Mouse (Mus musculus) small intestine, adult 2 months (tissue): ENCODE data around the gene Syne3. TPM values are rescaled to one million over a fixed set of nuclear protein-coding genes. Genes with fewer than 3 reads are reported as not detected.

ENCODE experiments used
- H3K27ac ChIP-seq: fragments of 200-500 bp; 2 replicates; pipeline ENCODE4 v1.5.1; 2012; ENCODE audit warnings: low read depth, low read length, control low read depth, inconsistent platforms; ENCODE audit not compliant: insufficient read depth
- H3K27me3 ChIP-seq: fragments of 200-500 bp; 2 replicates; pipeline ENCODE4 v1.6.1; 2012; ENCODE audit warnings: mild to moderate bottlenecking, moderate library complexity, low read length, inconsistent platforms; ENCODE audit not compliant: control insufficient read depth, insufficient read depth
- H3K36me3 ChIP-seq: fragments of 200-500 bp; 2 replicates; pipeline ENCODE4 v1.6.1; 2012; ENCODE audit warnings: mild to moderate bottlenecking, low read length, control low read depth, inconsistent platforms; ENCODE audit not compliant: control insufficient read depth, insufficient read depth
- H3K4me1 ChIP-seq: fragments of 200-500 bp; 2 replicates; pipeline ENCODE4 v1.6.1; 2012; ENCODE audit warnings: low read length, inconsistent platforms, mixed read lengths; ENCODE audit not compliant: control insufficient read depth, insufficient read depth, insufficient read length
- H3K4me3 ChIP-seq: fragments of 200-500 bp; 2 replicates; pipeline ENCODE4 v1.5.1; 2012; ENCODE audit warnings: low read depth, mild to moderate bottlenecking, control low read depth, inconsistent platforms, low read length, moderate library complexity
- CTCF ChIP-seq: fragments of 200-500 bp; IDR thresholded peaks from 2 replicates; pipeline ENCODE4 v1.5.1; 2012; ENCODE audit warnings: low read depth, mild to moderate bottlenecking, control low read depth, inconsistent platforms, low read length, moderate library complexity, mixed read lengths; ENCODE audit not compliant: insufficient replicate concordance, insufficient read length; ENCODE audit errors: extremely low read depth
- POLR2A ChIP-seq: fragments of 200-500 bp; IDR thresholded peaks from 2 replicates; pipeline ENCODE4 v1.6.1; 2012; ENCODE audit warnings: low read depth, mild to moderate bottlenecking, control low read depth, inconsistent platforms, low read length, moderate library complexity
- WGBS: fragments of 180-500 bp; shearing (Covaris S2); methylation state at CpG from one replicate; pipeline ENCODE4 v1.1.7; 2018; 5-methylcytosine and 5-hydroxymethylcytosine counted together
- polyA plus RNA-seq: library from polyadenylated mRNA; depleted of rRNA; stranded (reverse); fragments of >200 nt; gene quantifications from 2 replicates; pipeline ENCODE4 v1.2.3, GENCODE M21; 2012

Gene Syne3
- polyA plus RNA-seq, 1 experiment, result 1.3 TPM

DNA sequence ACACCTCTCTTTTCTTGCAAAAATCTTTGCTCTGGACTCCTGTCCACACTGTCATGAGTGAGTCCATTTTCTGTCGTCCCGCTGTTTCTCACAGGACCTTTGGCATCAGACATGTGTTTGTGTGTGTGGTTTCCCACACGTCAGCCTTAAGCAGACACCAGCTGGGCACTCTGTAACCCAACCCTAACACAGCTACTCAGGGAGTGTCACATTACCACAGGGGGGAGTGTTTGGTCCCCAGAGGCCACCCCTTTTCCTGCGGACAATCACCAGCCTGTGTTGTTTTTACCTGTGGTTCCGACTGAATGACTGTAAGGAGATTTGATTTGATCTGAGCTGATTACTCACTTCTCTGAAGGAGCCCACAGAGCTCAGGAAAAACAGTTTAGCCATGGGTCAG is 105.5 kb downstream of the Syne3 start:
- no peak overlapping the region for H3K4me3 ChIP-seq
- H3K4me1 ChIP-seq, result no peaks in the 10 kb centered on the region
- WGBS, result 31% methylated on average over 5 of the region's 5 CpGs
- H3K27me3 ChIP-seq, result 0 out of 2 replicates have a peak, but pooled peaks cover 2% of the 10 kb centered on the region
- no peak overlapping the region for H3K27ac ChIP-seq
- TF ChIP-seq CTCF, result no peak
- TF ChIP-seq POLR2A, result no peak
- no peaks in the 10 kb centered on the region for H3K36me3 ChIP-seq

GRCm38 (mm10) chr12:104902392-104903053 is 107.1 kb downstream of the Syne3 start:
- 0 out of 2 replicates have a peak, but pooled peaks cover 2% of the 10 kb centered on the region for H3K27me3 ChIP-seq
- TF ChIP-seq POLR2A, result no peak
- no peak for TF ChIP-seq CTCF
- H3K27ac ChIP-seq, result no peak overlapping the region
- H3K4me3 ChIP-seq, result no peak overlapping the region
- H3K36me3 ChIP-seq, result no peaks in the 10 kb centered on the region
- H3K4me1 ChIP-seq, result peaks cover 4% of the 10 kb centered on the region; the same call in 1 of the 2 replicates
- 78% methylated on average over 13 of the region's 13 CpGs for WGBS

- no peak for TF ChIP-seq POLR2A
- Histone ChIP-seq H3K27me3 (0 out of 2 replicates have a peak, but pooled peaks cover 2% of the 10 kb centered on the region), H3K4me1 (peaks cover 4% of the 10 kb centered on the region; the same call in 1 of the 2 replicates), H3K4me3 (no peak overlapping the region), H3K36me3 (no peaks in the 10 kb centered on the region), H3K27ac (no peak overlapping the region)
- 76% methylated on average over 8 of the region's 8 CpGs for WGBS
Measured at GRCm38 (mm10) chr12:104901320-104901719, 108.3 kb downstream of the Syne3 start.

GRCm38 (mm10) chr12:104899835-104900234 is 109.8 kb downstream of the Syne3 start:
- TF ChIP-seq POLR2A (no peak), CTCF (no peak)
- H3K27me3 ChIP-seq, result 0 out of 2 replicates have a peak, but pooled peaks cover 2% of the 10 kb centered on the region
- H3K4me3 ChIP-seq, result no peak overlapping the region
- peaks cover 4% of the 10 kb centered on the region; the same call in 1 of the 2 replicates for H3K4me1 ChIP-seq
- WGBS, result 61% methylated on average over 3 of the region's 3 CpGs
- no peak overlapping the region for H3K27ac ChIP-seq
- H3K36me3 ChIP-seq, result no peaks in the 10 kb centered on the region

- peaks cover 3% of the 10 kb centered on the region; the same call in 1 of the 2 replicates for H3K27me3 ChIP-seq
- peaks cover 4% of the 10 kb centered on the region; the same call in 1 of the 2 replicates for H3K4me1 ChIP-seq
- H3K27ac ChIP-seq, result no peak overlapping the region
- TF ChIP-seq CTCF, result no peak
- no peak for TF ChIP-seq POLR2A
- WGBS, result 40% methylated on average over 11 of the region's 11 CpGs
- no peaks in the 10 kb centered on the region for H3K36me3 ChIP-seq
- H3K4me3 ChIP-seq, result no peak overlapping the region
Measured at GRCm38 (mm10) chr12:104899161-104899560, 110.4 kb downstream of the Syne3 start.

- WGBS, result 51% methylated on average over 9 of the region's 9 CpGs
- H3K36me3 ChIP-seq, result no peaks in the 10 kb centered on the region
- no peak overlapping the region for H3K4me3 ChIP-seq
- H3K27ac ChIP-seq, result no peak overlapping the region
- TF ChIP-seq POLR2A, result no peak
- peak; percentile 27; the same call in 1 of the 2 replicates for TF ChIP-seq CTCF
- peaks cover 4% of the 10 kb centered on the region; the same call in 1 of the 2 replicates for H3K27me3 ChIP-seq
- peaks cover 4% of the 10 kb centered on the region; the same call in 1 of the 2 replicates for H3K4me1 ChIP-seq
Measured at GRCm38 (mm10) chr12:104898718-104899117, 110.9 kb downstream of the Syne3 start.

GRCm38 (mm10) chr12:104897051-104897618 is 112.5 kb downstream of the Syne3 start:
- H3K4me3 ChIP-seq, result no peak overlapping the region
- no peaks in the 10 kb centered on the region for H3K36me3 ChIP-seq
- no peak overlapping the region for H3K27ac ChIP-seq
- H3K4me1 ChIP-seq, result peaks cover 4% of the 10 kb centered on the region; the same call in 1 of the 2 replicates
- WGBS, result 79% methylated on average over 8 of the region's 8 CpGs
- no peak for TF ChIP-seq CTCF
- peaks cover 7% of the 10 kb centered on the region; the same call in 1 of the 2 replicates for H3K27me3 ChIP-seq
